Mouse (Mus musculus) spleen, postnatal 4 days (tissue): ENCODE data around the gene Aqp6.

Experiments
- DNase-seq, 2 experiments: peaks; one replicate each; pipeline ENCODE4 v3.0.0; 2022; ENCODE audit warnings: low spot score in 2 of 2

Aqp6 gene

GRCm38 (mm10) chr15:99644776-99645175 is 43.6 kb downstream of the Aqp6 start:
- no peak for DNase-seq

- DNase-seq, result peak in 1 of 2 experiments; percentile 48
Measured at GRCm38 (mm10) chr15:99648326-99648725, 47.1 kb downstream of the Aqp6 start.

GRCm38 (mm10) chr15:99649067-99649761 is 48.0 kb downstream of the Aqp6 start:
- DNase-seq, result peak in 1 of 2 experiments; percentile 57

- DNase-seq, result no peak
Measured at GRCm38 (mm10) chr15:99650304-99650703, 49.1 kb downstream of the Aqp6 start.

- peak; percentile 97 to 98 for DNase-seq
Measured at GRCm38 (mm10) chr15:99651163-99651872, 50.1 kb downstream of the Aqp6 start, which contains the start of gene Racgap1. TSS of gene Racgap1 (minus strand) at chr15:99651656.

GRCm38 (mm10) chr15:99651984-99652872 is 51.0 kb downstream of the Aqp6 start:
- DNase-seq, result no peak

GRCm38 (mm10) chr15:99653291-99653690 is 52.1 kb downstream of the Aqp6 start:
- no peak for DNase-seq

- no peak for DNase-seq
Measured at GRCm38 (mm10) chr15:99653876-99654275, 52.7 kb downstream of the Aqp6 start.
